Mouse (Mus musculus): ENCODE data around the gene Fam149b.

- TF ChIP-seq EP300 (optimal IDR thresholded peaks at IDR 0.05) (no peak), CTCF (IDR thresholded peaks at IDR 0.05; ENCODE audit: low read depth) (peak; percentile 64)
These were observed 50.9 kb downstream of the Fam149b start for GRCm38 (mm10) chr14:20398864-20399263.
